Mouse (Mus musculus): ENCODE results near the gene Rnf6. TPM values are rescaled to one million over a fixed set of nuclear protein-coding genes. Genes with fewer than 3 reads are reported as not detected.

Rnf6 gene
- 23.9 and 27.3 TPM in 2 replicates for polyA plus RNA-seq (2012; rRNA removed; ENCODE audit: low replicate concordance)

GRCm38 (mm10) chr5:146220879-146221714, at the start of gene Rnf6:
Rnf6 (minus strand) TSS chr5:146221555.

GRCm38 (mm10) chr5:146230864-146231654, 9.7 kb upstream of the Rnf6 start, which contains the start of gene Cdk8:
Cdk8 (plus strand) TSS chr5:146231230.

GRCm38 (mm10) chr5:146185204-146185603, 36.2 kb downstream of the Rnf6 start, which contains the start of gene 1700001J03Rik:
1700001J03Rik (minus strand) TSS chr5:146185304.

DNA sequence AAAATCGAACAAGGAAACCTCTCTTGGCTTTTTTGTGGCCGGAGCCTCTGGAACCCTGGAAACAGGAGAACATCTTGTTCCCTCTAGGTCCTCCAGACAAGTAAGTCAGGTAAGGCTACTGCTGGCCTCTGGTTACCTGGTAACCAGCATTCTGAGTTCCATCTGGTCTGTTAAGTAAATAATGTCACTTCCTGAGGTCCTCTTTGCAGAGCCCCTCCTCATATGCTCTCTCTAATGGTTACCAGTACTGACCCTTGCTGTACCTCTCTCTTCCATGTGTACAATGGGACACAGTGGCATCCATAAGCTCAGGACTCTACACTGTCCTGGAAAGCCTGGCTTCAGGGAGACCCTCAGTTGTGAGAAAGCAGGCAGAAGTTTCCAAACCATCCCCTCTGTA, 50.7 kb downstream of the Rnf6 start, which contains the start of gene Gm6309:
Gm6309 (minus strand) TSS at position 101 of the 400 bp plus-strand sequence.

DNA sequence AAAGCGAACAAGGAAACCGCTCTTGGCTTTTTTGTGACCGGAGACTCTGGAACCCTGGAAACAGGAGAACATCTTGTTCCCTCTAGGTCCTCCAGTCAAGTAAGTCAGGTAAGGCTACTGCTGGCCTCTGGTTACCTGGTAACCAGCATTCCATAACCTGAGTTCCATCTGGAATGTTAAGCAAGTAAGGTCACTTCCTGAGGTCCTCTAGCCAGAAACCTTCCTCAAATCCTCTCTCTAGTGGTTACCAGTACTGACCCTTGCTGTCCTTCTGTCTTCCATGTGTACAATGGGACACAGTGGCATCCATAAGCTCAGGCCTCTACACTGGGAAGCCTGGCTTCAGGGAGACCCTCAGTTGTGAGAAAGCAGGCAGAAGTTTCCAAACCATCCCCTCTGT, 60.9 kb downstream of the Rnf6 start, which contains the start of gene Gm5565:
Gm5565 (minus strand) TSS at position 101 of the 400 bp plus-strand sequence.

Other genes with a start within 250 kb of the Rnf6 start
- gene Cyp3a25, start 211.9 kb downstream of the Rnf6 start, polyA plus RNA-seq (2012; rRNA removed; ENCODE audit: low replicate concordance): 0.09 TPM in 1 of 2 replicates, not detected in the other
- 0.23 TPM in 1 of 2 replicates, not detected in the other for gene Cyp3a59, start 142.3 kb downstream of the Rnf6 start, polyA plus RNA-seq (2012; rRNA removed; ENCODE audit: low replicate concordance)
- gene Gm5565, start 61.0 kb downstream of the Rnf6 start, polyA plus RNA-seq (2012; rRNA removed; ENCODE audit: low replicate concordance): not detected in 2 replicates
- gene Gm6309, start 50.8 kb downstream of the Rnf6 start, polyA plus RNA-seq (2012; rRNA removed; ENCODE audit: low replicate concordance): not detected in 2 replicates
- gene 1700001J03Rik, start 36.3 kb downstream of the Rnf6 start, polyA plus RNA-seq (2012; rRNA removed; ENCODE audit: low replicate concordance): 0.70 and 0.84 TPM in 2 replicates
- gene Cdk8, start 9.7 kb upstream of the Rnf6 start, polyA plus RNA-seq (2012; rRNA removed; ENCODE audit: low replicate concordance): 32.0 and 40.5 TPM in 2 replicates
- gene Wasf3, start 163.4 kb upstream of the Rnf6 start, polyA plus RNA-seq (2012; rRNA removed; ENCODE audit: low replicate concordance): 1.1 and 11.8 TPM in 2 replicates